Mouse (Mus musculus): ENCODE measurements around the gene Ank2.

The Ank2 gene

DNA sequence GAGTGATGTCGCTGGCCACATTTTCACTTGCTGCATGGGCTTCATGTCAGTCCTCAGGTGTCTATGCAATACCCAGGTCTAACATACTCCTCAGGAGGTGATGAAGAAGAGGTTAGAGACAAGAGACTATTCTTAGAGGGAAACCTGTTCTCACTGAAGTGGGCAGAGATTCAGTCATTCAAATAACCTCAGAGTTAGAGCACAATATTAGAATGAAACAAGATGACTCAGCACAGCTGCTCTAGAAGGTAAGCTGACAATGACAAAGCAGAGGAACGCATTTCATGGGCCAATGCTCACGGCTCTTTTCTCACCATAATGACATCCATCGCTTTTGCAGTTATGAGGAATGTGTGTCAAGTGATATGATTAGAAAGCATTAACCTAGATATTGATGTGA, 475.2 kb downstream of the Ank2 start:
- DNase-seq (ENCODE audit: inconsistent ontology term), result no peak

DNA sequence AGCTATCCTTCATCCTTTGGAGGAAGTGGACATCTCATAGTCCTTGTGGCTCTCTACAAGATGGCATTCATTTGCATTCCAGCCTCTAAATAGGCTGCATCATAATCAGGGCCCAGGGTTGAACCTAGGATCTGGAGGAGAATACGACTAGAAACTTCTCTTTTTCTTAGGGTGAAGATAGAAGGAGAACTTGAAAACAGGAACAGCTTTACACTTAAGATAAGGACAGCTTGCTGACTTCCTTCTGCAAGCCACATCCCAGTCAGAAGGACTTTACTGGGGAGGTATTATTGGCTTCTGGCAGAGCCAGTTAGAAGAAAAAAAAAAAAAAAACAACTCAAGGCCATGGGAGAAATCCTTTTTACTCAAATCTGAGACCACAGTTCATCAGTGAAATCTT, 479.0 kb downstream of the Ank2 start:
- DNase-seq (ENCODE audit: inconsistent ontology term), result no peak

DNA sequence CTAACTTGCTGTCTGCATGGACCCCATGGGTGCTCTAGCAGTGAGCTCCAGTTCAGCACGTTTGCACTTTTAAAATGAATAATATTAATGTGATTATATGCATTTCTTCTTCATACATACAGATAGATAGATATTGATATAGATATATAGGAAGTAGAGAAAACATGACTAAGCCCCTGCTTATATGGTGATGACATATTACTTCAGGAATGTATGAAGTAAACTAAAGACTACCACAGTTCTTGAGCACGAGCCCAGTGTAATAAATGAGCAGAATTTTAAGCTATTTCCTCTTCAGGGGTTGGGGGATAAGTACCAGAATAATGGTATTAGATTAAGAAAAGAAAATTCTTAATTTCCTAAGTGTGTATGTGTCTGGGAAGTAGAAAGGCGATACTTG, 479.4 kb downstream of the Ank2 start:
- no peak for DNase-seq (ENCODE audit: inconsistent ontology term)

DNA sequence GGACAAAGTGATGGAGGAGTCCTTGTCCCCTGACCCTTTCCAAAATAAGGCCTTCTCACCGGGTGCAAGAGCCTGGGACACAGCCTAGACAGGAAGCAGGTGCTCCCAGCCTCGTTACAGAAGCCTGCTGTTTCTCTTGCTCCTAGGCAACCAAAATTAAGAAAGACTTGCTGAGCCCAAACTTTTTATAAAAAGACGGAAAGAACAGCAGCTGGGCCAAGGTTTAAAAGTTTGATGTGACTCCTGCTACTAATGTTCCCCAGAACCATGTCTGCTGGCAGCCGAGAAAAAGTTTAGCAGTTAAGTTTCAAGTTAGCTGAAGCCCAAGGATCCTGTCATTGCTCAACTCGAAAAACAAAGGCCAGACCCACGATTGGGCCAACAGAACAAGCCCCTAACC, 480.0 kb downstream of the Ank2 start:
- no peak for DNase-seq (ENCODE audit: inconsistent ontology term)

GRCm38 (mm10) chr3:127017523-127017922, 481.6 kb downstream of the Ank2 start:
- DNase-seq (ENCODE audit: inconsistent ontology term), result no peak

- no peak for DNase-seq (ENCODE audit: inconsistent ontology term)
Measured at GRCm38 (mm10) chr3:127015596-127015995, 483.6 kb downstream of the Ank2 start.

- no peak for DNase-seq (ENCODE audit: inconsistent ontology term)
Measured at GRCm38 (mm10) chr3:127015175-127015574, 484.0 kb downstream of the Ank2 start.

DNA sequence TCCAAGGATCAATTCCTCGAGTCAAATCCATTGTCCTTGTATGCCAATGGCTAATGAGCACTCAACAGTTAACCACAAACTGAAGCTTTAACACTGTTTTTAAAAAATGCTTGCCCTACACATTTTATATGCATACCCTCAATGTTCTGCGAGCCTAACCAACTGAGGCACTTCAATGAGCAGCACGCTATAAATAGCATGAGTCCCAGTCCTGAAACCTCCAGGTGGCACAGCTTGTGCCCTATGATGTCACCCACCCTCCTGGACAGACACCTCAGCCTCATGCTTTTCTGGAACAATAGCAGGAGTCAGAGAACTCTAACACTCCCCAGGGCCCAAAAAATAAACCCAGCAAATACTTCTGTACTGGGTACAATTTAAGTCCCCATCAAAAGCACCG, 485.2 kb downstream of the Ank2 start:
- no peak for DNase-seq (ENCODE audit: inconsistent ontology term)

DNA sequence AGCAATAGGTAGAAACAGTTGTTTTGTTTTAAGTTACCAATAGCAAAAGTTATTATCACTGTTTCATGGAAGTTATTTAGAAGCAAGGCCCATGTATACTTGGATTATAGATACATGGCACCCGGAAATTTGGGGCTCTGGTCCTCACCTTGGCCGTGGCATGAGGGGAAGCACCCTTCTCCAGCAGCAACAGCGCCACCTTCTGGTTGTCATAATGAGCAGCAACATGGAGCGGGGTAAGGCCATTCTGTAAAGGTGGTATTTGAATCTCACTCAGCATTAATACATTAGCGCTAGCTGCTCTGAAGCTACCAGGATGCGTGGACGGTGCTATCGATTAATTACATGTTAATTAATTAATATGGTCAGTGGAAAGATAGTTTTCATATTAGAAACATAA, 486.6 kb downstream of the Ank2 start:
- DNase-seq (ENCODE audit: inconsistent ontology term), result no peak

- no peak for DNase-seq (ENCODE audit: inconsistent ontology term)
Measured at GRCm38 (mm10) chr3:127005898-127006673, 493.1 kb downstream of the Ank2 start.

- DNase-seq (ENCODE audit: inconsistent ontology term), result no peak
Measured at GRCm38 (mm10) chr3:127004860-127005633, 494.1 kb downstream of the Ank2 start.

- DNase-seq (ENCODE audit: inconsistent ontology term), result no peak
Measured at GRCm38 (mm10) chr3:127003946-127004345, 495.2 kb downstream of the Ank2 start.

GRCm38 (mm10) chr3:126998742-126999112, 500.4 kb downstream of the Ank2 start:
- no peak for DNase-seq (ENCODE audit: inconsistent ontology term)

- DNase-seq (ENCODE audit: inconsistent ontology term), result no peak
Measured at GRCm38 (mm10) chr3:126998008-126998741, 501.0 kb downstream of the Ank2 start.

- DNase-seq (ENCODE audit: inconsistent ontology term), result no peak
Measured at GRCm38 (mm10) chr3:126997391-126998007, 501.7 kb downstream of the Ank2 start.

DNA sequence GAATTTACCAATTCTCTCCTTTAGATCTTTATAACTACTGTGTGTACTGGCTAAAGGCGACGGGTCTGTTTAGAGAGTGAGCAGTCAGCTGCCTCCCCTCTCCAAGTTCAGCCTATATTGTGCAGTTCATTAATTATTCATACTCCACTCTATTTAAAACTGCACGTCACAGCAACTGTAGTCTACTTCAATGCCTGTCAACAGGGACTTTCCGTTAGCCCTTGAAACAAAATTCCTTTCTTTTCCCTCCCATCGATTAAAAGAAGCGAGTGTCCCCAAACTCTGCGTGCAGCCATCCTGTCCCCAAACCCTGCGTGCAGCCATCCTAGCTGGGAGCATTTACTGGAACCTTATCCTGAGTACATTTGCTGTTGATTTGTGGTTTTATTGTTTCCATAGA, 502.4 kb downstream of the Ank2 start:
- DNase-seq (ENCODE audit: inconsistent ontology term), result no peak

- no peak for DNase-seq (ENCODE audit: inconsistent ontology term)
Measured at GRCm38 (mm10) chr3:126995970-126996369, 503.2 kb downstream of the Ank2 start.

- peak; percentile 69 for DNase-seq (ENCODE audit: inconsistent ontology term)
Measured at GRCm38 (mm10) chr3:126994149-126994548, 505.0 kb downstream of the Ank2 start.

- peak; percentile 83 for DNase-seq (ENCODE audit: inconsistent ontology term)
Measured at GRCm38 (mm10) chr3:126989936-126990335, 509.2 kb downstream of the Ank2 start.

DNA sequence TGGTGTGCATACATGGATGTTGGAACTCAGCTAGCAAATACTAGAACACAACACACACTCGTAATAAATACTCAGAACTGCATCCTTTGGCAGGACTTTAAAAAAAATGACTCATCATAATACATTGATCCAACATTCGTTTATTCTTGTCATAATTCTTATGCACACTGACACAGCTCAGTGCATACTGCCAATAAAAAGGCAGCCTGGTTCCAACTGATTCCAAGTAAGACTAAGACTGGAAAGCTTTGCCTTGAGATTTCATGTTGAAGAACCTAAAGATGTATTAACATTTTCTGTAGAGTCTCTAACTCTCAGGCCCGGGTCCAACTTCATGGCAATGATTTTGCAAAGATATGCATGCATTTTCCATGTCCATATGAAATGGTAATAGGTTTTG, 512.5 kb downstream of the Ank2 start:
- DNase-seq (ENCODE audit: inconsistent ontology term), result no peak

DNA sequence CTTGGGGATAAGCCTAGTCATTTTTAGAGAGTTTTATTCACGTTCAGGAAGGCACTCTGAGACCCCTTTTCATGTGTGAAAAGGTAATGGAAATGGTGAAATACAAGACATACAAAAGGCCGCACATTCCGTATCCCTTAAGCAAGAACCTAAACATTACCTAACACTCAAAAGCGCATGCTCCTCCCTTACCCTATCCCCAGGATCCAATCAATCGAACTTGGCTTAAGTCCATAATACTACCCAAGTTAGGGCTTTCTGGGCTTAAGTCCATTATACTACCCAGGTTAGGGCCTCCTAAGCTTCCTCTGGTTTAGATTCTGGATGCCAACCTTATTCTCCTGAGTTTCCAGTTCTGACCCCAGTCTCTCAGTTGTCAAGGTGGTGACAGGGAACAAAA, 516.3 kb downstream of the Ank2 start:
- DNase-seq (ENCODE audit: inconsistent ontology term), result no peak

DNA sequence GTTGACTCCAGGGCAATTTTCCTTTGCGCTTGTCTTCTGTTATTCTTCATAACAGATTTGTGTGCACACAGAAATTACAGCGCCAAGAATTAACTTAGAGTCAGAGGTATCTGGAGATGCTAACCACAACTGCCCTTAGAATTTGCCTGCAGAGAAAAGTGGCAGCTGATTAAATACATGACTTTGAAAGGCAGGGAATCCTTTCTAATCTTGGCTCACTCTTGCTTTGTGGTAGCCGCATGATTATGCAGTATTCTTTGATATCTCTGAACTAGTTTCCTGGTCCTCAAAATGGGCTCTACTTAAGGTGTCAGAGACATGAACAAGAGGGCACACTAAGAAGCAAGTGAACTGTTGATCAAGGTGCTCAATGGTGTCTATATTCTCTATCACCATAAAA, 518.0 kb downstream of the Ank2 start:
- no peak for DNase-seq (ENCODE audit: inconsistent ontology term)
